9 mouse cellular contexts compared by ENCODE assay signal in genomic region chr7:88320628-88321336, GRCm38 (mm10). TPM values are rescaled to one million over a fixed set of nuclear protein-coding genes. Genes with fewer than 3 reads are reported as not detected.
DNase-seq lines count a peak whose midpoint lies in the region; ATAC-seq lines count a peak whose summit lies in the region.
"Had no signal": no experiment of that assay in that cellular context is flagged by ENCODE, and none has a peak within 500 bp of the region (broad histone marks: within the 10 kb centered on the region; RNA-seq: fewer than 3 reads in every experiment).

No protein-coding gene starts in this region.

- H3K9ac ChIP-seq in forebrain, embryonic 14.5 days (ENCODE audit: low read length): no peak overlapping the region
- no peak overlapping the region for H3K9ac ChIP-seq in hindbrain, embryonic 14.5 days
- H3K9ac ChIP-seq: heart, embryonic 15.5 days had no signal

- peak; percentile 72; the same call in 1 of the 2 replicates for ATAC-seq in forebrain, embryonic 14.5 days
- ATAC-seq in hindbrain, embryonic 14.5 days (ENCODE audit: low FRiP score): no peak

- H3K27ac ChIP-seq in forebrain, embryonic 14.5 days (ENCODE audit: low read depth, low read length): no peak overlapping the region
- H3K27ac ChIP-seq in hindbrain, embryonic 14.5 days: no peak overlapping the region
- H3K27ac ChIP-seq: heart, embryonic 15.5 days had no signal

- 64% methylated on average over 12 of the region's 12 CpGs for WGBS in forebrain, embryonic 14.5 days
- 79% methylated on average over 12 of the region's 12 CpGs for WGBS in hindbrain, embryonic 14.5 days

- H3K4me3 ChIP-seq in forebrain, embryonic 14.5 days (ENCODE audit: low read depth, low read length): no peak overlapping the region
- H3K4me3 ChIP-seq in hindbrain, embryonic 14.5 days (replicated peaks; ENCODE audit: low read length): no peak overlapping the region
- H3K4me3 ChIP-seq: heart, embryonic 15.5 days had no signal

- no peaks in the 10 kb centered on the region for H3K4me1 ChIP-seq in forebrain, embryonic 14.5 days (ENCODE audit: control insufficient read depth, insufficient read depth, low read length)
- no peaks in the 10 kb centered on the region for H3K4me1 ChIP-seq in hindbrain, embryonic 14.5 days (replicated peaks; ENCODE audit: control insufficient read depth, insufficient read depth, low read length)

- peak; percentile 7 for DNase-seq in left cerebral cortex, adult 11 months (ENCODE audit: low spot score)
- no peak for DNase-seq in left cerebral cortex, postnatal 4 days
- DNase-seq in forebrain, embryonic 14.5 days (ENCODE audit: low spot score): peak; percentile 46
- peak; percentile 27 for DNase-seq in layer of hippocampus, adult 9-10 months (ENCODE audit: low spot score)
- DNase-seq in right cerebral cortex, adult 2 months (ENCODE audit: low spot score in 2 of 2): peak; percentile 50 to 61
- no peak for DNase-seq in Muller cell, postnatal 12 days (ENCODE audit: inconsistent ontology term)
- no peak for DNase-seq in spleen, postnatal 4 days (ENCODE audit: low spot score in 2 of 2)
- DNase-seq in hindbrain, embryonic 14.5 days (ENCODE audit: low spot score): no peak

- intact Hi-C loops in left cerebral cortex, postnatal 4 days (cut with DNase I): no loop called here

- no peaks in the 10 kb centered on the region for H3K36me3 ChIP-seq in forebrain, embryonic 14.5 days (ENCODE audit: control insufficient read depth, insufficient read depth, low read length)
- H3K36me3 ChIP-seq in hindbrain, embryonic 14.5 days (replicated peaks; ENCODE audit: control insufficient read depth, insufficient read depth): no peaks in the 10 kb centered on the region
- H3K36me3 ChIP-seq: heart, embryonic 15.5 days had no signal

- H3K27me3 ChIP-seq in forebrain, embryonic 14.5 days (replicated peaks; ENCODE audit: control insufficient read depth, insufficient read depth, low read length): no peaks in the 10 kb centered on the region
- no peaks in the 10 kb centered on the region for H3K27me3 ChIP-seq in hindbrain, embryonic 14.5 days (ENCODE audit: control insufficient read depth, insufficient read depth, low read length)
- H3K27me3 ChIP-seq: heart, embryonic 15.5 days had no signal

- no peaks in the 10 kb centered on the region for H3K9me3 ChIP-seq in forebrain, embryonic 14.5 days (replicated peaks; ENCODE audit: control insufficient read depth, low read length)
- no peaks in the 10 kb centered on the region for H3K9me3 ChIP-seq in hindbrain, embryonic 14.5 days (ENCODE audit: control insufficient read depth, low read length)
- H3K9me3 ChIP-seq: heart, embryonic 15.5 days had no signal

- no peak overlapping the region for H3K4me2 ChIP-seq in forebrain, embryonic 14.5 days (ENCODE audit: low read length)
- no peak overlapping the region for H3K4me2 ChIP-seq in hindbrain, embryonic 14.5 days (replicated peaks)
- H3K4me2 ChIP-seq: heart, embryonic 15.5 days had no signal

RNA-seq across cellular contexts. Expression of gene Ctsc, which starts 42.9 kb away (rescaled TPM):
- total RNA-seq in left cerebral cortex, postnatal 4 days (2021): 10 to 100 TPM; 10.0 to 11.0 TPM
- polyA plus RNA-seq in forebrain, embryonic 14.5 days (2014; fragmentation: Nextera tagmentation; extraction: Ambion mirVana): 10.7 and 14.0 TPM in 2 replicates
- 24.9 and 25.2 TPM in 2 replicates for polyA plus RNA-seq in hindbrain, embryonic 14.5 days (2014; fragmentation: Nextera tagmentation; extraction: Ambion mirVana)

Comparison
In these comparisons a context has a peak if more than half of its experiments do, and no peak if none do; other contexts are left out.
1. DNase-seq: peak in left cerebral cortex, adult 11 months (single experiment), forebrain, embryonic 14.5 days (single experiment), layer of hippocampus, adult 9-10 months (single experiment) and right cerebral cortex, adult 2 months (2 of 2); none in left cerebral cortex, postnatal 4 days (single experiment), Muller cell, postnatal 12 days (single experiment), spleen, postnatal 4 days (0 of 2) and hindbrain, embryonic 14.5 days (single experiment).